Mouse (Mus musculus) thymus, postnatal 4 days (tissue): ENCODE results near the gene Sdhc.
"Not testable (repeated sequence)": the region's sequence is repeated elsewhere in the genome, so short reads cannot be mapped to it uniquely, and the experiment has no call there.

Source experiments
- DNase-seq: peaks from one replicate; pipeline ENCODE4 v3.0.0; 2021

Gene Sdhc

DNA sequence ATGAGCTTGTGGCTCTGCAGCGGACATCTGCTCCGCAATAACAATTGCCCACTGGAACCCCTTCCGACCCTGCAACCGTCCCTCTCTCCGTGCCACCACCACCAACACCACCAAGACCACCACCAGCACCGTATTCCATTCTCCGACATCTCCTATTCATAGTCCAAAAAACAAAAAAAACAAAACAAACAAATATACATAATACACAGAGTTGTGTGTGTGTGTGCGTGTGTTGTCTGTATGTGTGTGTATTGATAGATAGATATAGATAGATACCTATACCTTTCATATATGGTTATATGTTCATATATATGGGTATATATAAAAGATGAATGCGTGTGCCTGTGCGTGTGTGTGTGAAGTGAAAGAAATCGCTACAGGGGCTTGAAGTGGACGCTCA lies 72.0 kb downstream of the Sdhc start:
- not testable (repeated sequence) for DNase-seq

DNA sequence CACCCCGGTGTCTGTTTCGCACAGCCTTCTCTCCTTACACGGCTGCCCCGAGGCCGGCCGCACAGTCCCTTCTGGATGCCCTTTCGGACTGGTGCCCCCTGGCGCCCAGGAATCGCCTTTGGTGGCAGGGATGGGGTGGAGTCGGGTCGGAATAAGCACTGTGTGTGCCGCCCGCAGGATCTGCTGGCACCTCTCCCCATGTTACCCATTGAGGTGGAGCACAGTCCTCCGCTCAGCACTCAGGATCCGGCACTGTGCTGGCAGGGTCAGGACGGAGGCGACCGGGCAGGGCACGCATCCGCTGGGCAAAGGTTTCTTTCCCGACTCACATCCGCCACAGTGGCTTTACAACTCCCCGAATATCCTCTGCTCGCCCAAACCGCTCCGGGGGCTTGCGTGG lies 72.4 kb downstream of the Sdhc start:
- DNase-seq, result peak; percentile 28

DNA sequence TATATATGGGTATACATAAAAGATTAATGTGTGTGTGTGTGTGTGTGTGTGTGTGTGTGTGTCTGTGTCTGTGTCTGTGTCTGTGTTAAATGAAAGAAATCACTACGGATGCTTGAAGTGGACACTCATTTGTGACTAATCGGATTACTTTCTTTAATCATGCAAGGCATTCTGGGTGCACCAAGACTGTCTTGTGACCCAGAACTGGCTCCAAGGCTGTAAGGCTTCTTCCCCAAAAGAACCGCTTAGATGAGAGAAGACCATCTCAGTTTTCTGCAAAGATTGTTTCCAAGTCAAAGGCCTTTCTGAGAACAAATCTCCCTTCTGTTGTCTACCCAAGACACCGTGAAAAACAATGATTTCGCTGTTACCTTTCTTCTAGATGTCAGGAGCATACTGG lies 73.2 kb downstream of the Sdhc start:
- DNase-seq, result not testable (repeated sequence)
